Mouse (Mus musculus) heart, adult 2 months (tissue): ENCODE data around the gene Gm10491. TPM values are rescaled to one million over a fixed set of nuclear protein-coding genes. Genes with fewer than 3 reads are reported as not detected.
A peak's percentile ranks its signal among the peaks of the same experiment; 100 is the strongest.

ENCODE experiments used
- DNase-seq, 2 experiments: peaks; one replicate each; pipeline ENCODE4 v3.0.0; 2021
- H3K27ac ChIP-seq: fragments of 200-600 bp; 2 replicates; pipeline ENCODE4 v1.8.1; 2022
- H3K27me3 ChIP-seq: fragments of 200-500 bp; 2 replicates; pipeline ENCODE4 v1.6.1; 2012; ENCODE audit warnings: mild to moderate bottlenecking, low read length, inconsistent platforms, mixed read lengths; ENCODE audit not compliant: control insufficient read depth, insufficient read depth
- H3K36me3 ChIP-seq: fragments of 200-500 bp; 2 replicates; pipeline ENCODE4 v1.6.1; 2012; ENCODE audit warnings: low read length, inconsistent platforms; ENCODE audit not compliant: control insufficient read depth, insufficient read depth
- H3K4me1 ChIP-seq: fragments of 200-500 bp; 2 replicates; pipeline ENCODE4 v1.6.1; 2011; ENCODE audit warnings: low read length; ENCODE audit not compliant: control insufficient read depth, insufficient read depth
- H3K4me3 ChIP-seq: fragments of 200-600 bp; 2 replicates; pipeline ENCODE4 v1.8.1; 2022
- H3K79me2 ChIP-seq: fragments of 200-500 bp; replicated peaks from 2 replicates; pipeline ENCODE4 v1.6.1; 2012; ENCODE audit warnings: mild to moderate bottlenecking, inconsistent platforms, low read length, moderate library complexity, mixed read lengths; ENCODE audit not compliant: control insufficient read depth, insufficient read depth
- H3K9ac ChIP-seq: fragments of 200-500 bp; 2 replicates; pipeline ENCODE4 v1.6.1; 2012; ENCODE audit warnings: low read depth, mild to moderate bottlenecking, control low read depth, inconsistent platforms, low read length, mixed read lengths
- CTCF ChIP-seq: fragments of 200-600 bp; IDR thresholded peaks from 2 replicates; pipeline ENCODE4 v1.8.1; 2022; ENCODE audit warnings: antibody characterized with exemption, mild to moderate bottlenecking, moderate library complexity
- EP300 ChIP-seq: fragments of 200-500 bp; IDR thresholded peaks from 2 replicates; pipeline ENCODE4 v1.6.1; 2011; ENCODE audit warnings: low read depth, low read length, control low read depth; ENCODE audit not compliant: insufficient read depth
- POLR2A ChIP-seq: fragments of 200-500 bp; IDR thresholded peaks from 2 replicates; pipeline ENCODE4 v1.6.1; 2011; ENCODE audit warnings: mild to moderate bottlenecking, low read depth, low read length, control low read depth; ENCODE audit not compliant: insufficient read depth
- WGBS: fragments of 180-500 bp; shearing (Covaris S2); methylation state at CpG from one replicate; pipeline ENCODE4 v1.1.7; 2018; 5-methylcytosine and 5-hydroxymethylcytosine counted together
- intact Hi-C: fragments of 180-260 bp; cut with DNase I; formaldehyde crosslinking; loops from one replicate; pipeline ENCODE4 v1.15.1; 2025
- polyA plus RNA-seq: library from polyadenylated mRNA; depleted of rRNA; stranded (reverse); fragments of >200 nt; gene quantifications from 2 replicates; pipeline ENCODE4 v1.2.3, GENCODE M21; 2012
- total RNA-seq, 2 experiments: library from RNA; stranded (reverse); gene quantifications; 2 replicates each; pipeline ENCODE4 v1.2.3; 2021

Gm10491 gene
- total and polyA plus RNA-seq, 3 experiments, result not detected

- Histone ChIP-seq H3K27ac (peak within 1 kb of the TSS; percentile 84), H3K27me3 (no peaks in the 10 kb centered on the region), H3K79me2 (no peaks in the 10 kb centered on the region), H3K36me3 (no peaks in the 10 kb centered on the region), H3K9ac (peak within 1 kb of the TSS; percentile 93), H3K4me3 (peak within 1 kb of the TSS; percentile 72), H3K4me1 (no peaks in the 10 kb centered on the region)
- intact Hi-C loops, result no loop called here
- TF ChIP-seq EP300 (no peak), POLR2A (peak; percentile 76)
- 14% methylated on average over 62 of the region's 62 CpGs for WGBS
- peak; percentile 87 to 92 for DNase-seq
Measured at GRCm38 (mm10) chrX:7898880-7899874, 8.5 kb downstream of the Gm10491 start, which contains the start of the genes Pqbp1 and Timm17b. TSS of gene Pqbp1 (minus strand) at chrX:7899269. TSS of gene Timm17b (plus strand) at chrX:7899357.

- intact Hi-C loops, result no loop called here
Measured at GRCm38 (mm10) chrX:7898211-7898610, 9.4 kb downstream of the Gm10491 start.

GRCm38 (mm10) chrX:7883841-7884567 lies 23.6 kb downstream of the Gm10491 start, which contains the start of gene Slc35a2:
TSS of gene Slc35a2 (plus strand) at chrX:7884028.
- Histone ChIP-seq H3K4me3 (peak within 1 kb of the TSS; percentile 74), H3K27me3 (no peaks in the 10 kb centered on the region), H3K27ac (peak within 1 kb of the TSS; percentile 87), H3K79me2 (no peaks in the 10 kb centered on the region), H3K4me1 (no peaks in the 10 kb centered on the region), H3K36me3 (no peaks in the 10 kb centered on the region), H3K9ac (peak within 1 kb of the TSS; percentile 81)
- DNase-seq, result peak; percentile 87 to 90
- intact Hi-C loops, result loop anchor here (1.0 to 5.0 kb wide), 2 partner anchors 11 to 37 kb away; no protein-coding TSS in a partner anchor
- WGBS, result 12% methylated on average over 49 of the region's 49 CpGs
- TF ChIP-seq POLR2A (peak; percentile 65), EP300 (peak; percentile 6; the same call in 1 of the 2 replicates), CTCF (peak; percentile 26)

More at GRCm38 (mm10) chrX:7898211-7898610, 9.4 kb downstream of the Gm10491 start:
- TF ChIP-seq CTCF, result no peak
- TF ChIP-seq EP300, result no peak
- TF ChIP-seq POLR2A, result no peak
- no peaks in the 10 kb centered on the region for H3K36me3 ChIP-seq
- DNase-seq, result no peak
- no peaks in the 10 kb centered on the region for H3K79me2 ChIP-seq
- WGBS, result 24% methylated on average over 13 of the region's 13 CpGs
- no peak overlapping the region for H3K27ac ChIP-seq
- peak overlapping the region; percentile 57 for H3K9ac ChIP-seq
- H3K27me3 ChIP-seq, result no peaks in the 10 kb centered on the region
- no peaks in the 10 kb centered on the region for H3K4me1 ChIP-seq
- peak overlapping the region; percentile 72 for H3K4me3 ChIP-seq

- Histone ChIP-seq H3K9ac (no peak overlapping the region), H3K27ac (no peak overlapping the region), H3K36me3 (no peaks in the 10 kb centered on the region), H3K27me3 (no peaks in the 10 kb centered on the region), H3K4me3 (no peak overlapping the region), H3K4me1 (no peaks in the 10 kb centered on the region), H3K79me2 (no peaks in the 10 kb centered on the region)
- WGBS, result 12% methylated on average over 11 of the region's 11 CpGs
- TF ChIP-seq CTCF, result peak; percentile 63
- TF ChIP-seq POLR2A, result no peak
- intact Hi-C loops, result loop anchor here (5.0 kb wide), 1 partner anchor 33 kb away; no protein-coding TSS in a partner anchor
- peak; percentile 55 to 58 for DNase-seq
Measured at GRCm38 (mm10) chrX:7879819-7880218, 27.8 kb downstream of the Gm10491 start.

GRCm38 (mm10) chrX:7878495-7878894 lies 29.1 kb downstream of the Gm10491 start:
- DNase-seq, result peak in 1 of 2 experiments; percentile 37

More at GRCm38 (mm10) chrX:7878495-7878894, 29.1 kb downstream of the Gm10491 start:
- intact Hi-C loops, result no loop called here
- Histone ChIP-seq H3K4me1 (no peaks in the 10 kb centered on the region), H3K9ac (peak overlapping the region; percentile 57), H3K79me2 (no peaks in the 10 kb centered on the region), H3K27me3 (no peaks in the 10 kb centered on the region), H3K36me3 (no peaks in the 10 kb centered on the region), H3K4me3 (peak overlapping the region; percentile 54), H3K27ac (peak overlapping the region; percentile 5; the same call in 1 of the 2 replicates)
- no peak for TF ChIP-seq EP300
- TF ChIP-seq CTCF, result no peak
- TF ChIP-seq POLR2A, result no peak
- WGBS, result 18% methylated on average over 21 of the region's 21 CpGs
